12 mouse cellular contexts compared by ENCODE assay signal in the genomic region with DNA sequence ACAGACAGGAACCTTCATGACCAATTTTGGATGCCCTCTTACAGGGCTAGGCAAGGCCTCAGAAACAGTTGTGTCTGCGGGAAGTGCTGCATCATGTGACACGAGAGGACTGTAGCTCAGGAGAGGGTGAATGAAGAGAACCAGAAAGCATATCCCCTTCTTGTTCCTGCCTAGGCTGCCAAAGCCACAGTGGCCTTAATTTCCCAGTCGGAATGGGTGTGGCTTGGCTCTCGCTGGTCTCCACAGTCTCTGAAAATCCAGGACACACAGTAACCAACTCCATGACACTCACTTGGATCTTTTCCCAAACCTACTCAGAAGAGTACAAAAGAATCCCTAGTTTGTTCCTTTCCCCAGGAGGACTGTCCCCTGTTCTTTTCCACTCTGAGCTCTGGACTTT. TPM values are rescaled to one million over a fixed set of nuclear protein-coding genes. Genes with fewer than 3 reads are reported as not detected.
A peak's percentile ranks its signal among the peaks of the same experiment; 100 is the strongest.
DNase-seq lines count a peak whose midpoint lies in the region; ATAC-seq lines count a peak whose summit lies in the region.
"Had no signal": no experiment of that assay in that cellular context is flagged by ENCODE, and none has a peak within 500 bp of the region (broad histone marks: within the 10 kb centered on the region; RNA-seq: fewer than 3 reads in every experiment).

No protein-coding gene starts in this region.

- H3K9me3 ChIP-seq in forebrain, embryonic 14.5 days (replicated peaks; ENCODE audit: control insufficient read depth, low read length) = no peaks in the 10 kb centered on the region
- H3K9me3 ChIP-seq in forebrain, embryonic 10.5 days = no peaks in the 10 kb centered on the region
- H3K9me3 ChIP-seq: embryonic facial prominence, embryonic 12.5 days; lung, embryonic 15.5 days had no signal

- no peak for ATAC-seq in forebrain, embryonic 14.5 days
- ATAC-seq: CD4-positive, CD25-positive, alpha-beta regulatory T cell, adult 4 months had no signal

- H3K27ac ChIP-seq in forebrain, embryonic 14.5 days (ENCODE audit: low read depth, low read length) = no peak overlapping the region
- H3K27ac ChIP-seq in forebrain, embryonic 10.5 days = no peak overlapping the region
- H3K27ac ChIP-seq: embryonic facial prominence, embryonic 12.5 days; lung, embryonic 15.5 days had no signal

- WGBS in forebrain, embryonic 14.5 days = 52% methylated on average over 4 of the region's 4 CpGs
- WGBS in forebrain, embryonic 10.5 days = 69% methylated on average over 4 of the region's 4 CpGs

- H3K27me3 ChIP-seq in forebrain, embryonic 14.5 days (replicated peaks; ENCODE audit: control insufficient read depth, insufficient read depth, low read length) = no peaks in the 10 kb centered on the region
- H3K27me3 ChIP-seq in forebrain, embryonic 10.5 days (ENCODE audit: poor library complexity, severe bottlenecking) = no peaks in the 10 kb centered on the region
- H3K27me3 ChIP-seq: embryonic facial prominence, embryonic 12.5 days; lung, embryonic 15.5 days had no signal

- no peaks in the 10 kb centered on the region for H3K36me3 ChIP-seq in forebrain, embryonic 14.5 days (ENCODE audit: control insufficient read depth, insufficient read depth, low read length)
- H3K36me3 ChIP-seq in forebrain, embryonic 10.5 days (replicated peaks) = no peaks in the 10 kb centered on the region
- H3K36me3 ChIP-seq: embryonic facial prominence, embryonic 12.5 days; lung, embryonic 15.5 days had no signal

- no peaks in the 10 kb centered on the region for H3K4me1 ChIP-seq in forebrain, embryonic 14.5 days (ENCODE audit: control insufficient read depth, insufficient read depth, low read length)
- H3K4me1 ChIP-seq in forebrain, embryonic 10.5 days = no peaks in the 10 kb centered on the region
- H3K4me1 ChIP-seq: embryonic facial prominence, embryonic 12.5 days; lung, embryonic 15.5 days had no signal

- H3K4me3 ChIP-seq in forebrain, embryonic 14.5 days (ENCODE audit: low read depth, low read length) = no peak overlapping the region
- no peak overlapping the region for H3K4me3 ChIP-seq in forebrain, embryonic 10.5 days
- H3K4me3 ChIP-seq: embryonic facial prominence, embryonic 12.5 days; lung, embryonic 15.5 days had no signal

- intact Hi-C loops in left cerebral cortex, postnatal 10 days (cut with DNase I) = loop anchor here (10.0 kb wide), 3 partner anchors 46 to 496 kb away; a partner anchor contains a TSS
- intact Hi-C loops in left cerebral cortex, postnatal 36 days (cut with DNase I) = loop anchor here (10.0 kb wide), 2 partner anchors 46 to 496 kb away; a partner anchor contains a TSS

- H3K4me2 ChIP-seq in forebrain, embryonic 14.5 days (ENCODE audit: low read length) = no peak overlapping the region
- H3K4me2 ChIP-seq: embryonic facial prominence, embryonic 12.5 days; lung, embryonic 15.5 days had no signal

- no peak overlapping the region for H3K9ac ChIP-seq in forebrain, embryonic 14.5 days (ENCODE audit: low read length)
- H3K9ac ChIP-seq: embryonic facial prominence, embryonic 12.5 days; lung, embryonic 15.5 days had no signal

- peak; percentile 59 for DNase-seq in forebrain, embryonic 14.5 days (ENCODE audit: low spot score)
- DNase-seq in forebrain, embryonic 10.5 days (ENCODE audit: extremely low spot score, low spot score) = no peak
- DNase-seq in left cerebral cortex, postnatal 10 days (ENCODE audit: extremely low spot score in 1 of 2, low spot score in 2 of 2) = peak; percentile 40 to 61
- DNase-seq in left cerebral cortex, postnatal 36 days (ENCODE audit: low spot score in 2 of 2) = no peak
- DNase-seq in adrenal gland, postnatal 14 days = peak; percentile 50
- DNase-seq in kidney, adult 9 months = peak; percentile 93
- DNase-seq in thymus, postnatal 10 days (ENCODE audit: low spot score in 2 of 2) = no peak
- DNase-seq in liver = no peak

RNA-seq across cellular contexts. Expression of a gene that starts 10.7 kb away (rescaled TPM):
- 2.0 and 2.7 TPM in 2 replicates for polyA plus RNA-seq in forebrain, embryonic 14.5 days (2014; fragmentation: Nextera tagmentation; extraction: Ambion mirVana)
- 0.71 and 1.8 TPM in 2 replicates for polyA plus RNA-seq in forebrain, embryonic 10.5 days (2016; fragmentation: Nextera tagmentation; extraction: Ambion mirVana)
- total RNA-seq in left cerebral cortex, postnatal 10 days (2021) = 1 to 10 TPM; 6.2 to 7.3 TPM
- total RNA-seq in left cerebral cortex, postnatal 36 days (2021) = 1 to 10 TPM; 6.5 to 9.3 TPM
- total RNA-seq in adrenal gland, postnatal 14 days (2021) = 1.0 and 1.1 TPM in 2 replicates
- total RNA-seq: neutrophil, adult 5-6 weeks had no signal
- polyA plus RNA-seq: CD4-positive, CD25-positive, alpha-beta regulatory T cell, adult 4 months had no signal

RNA-seq across cellular contexts. Expression of a gene that starts 10.8 kb away (rescaled TPM):
- polyA plus RNA-seq in forebrain, embryonic 14.5 days (2014; fragmentation: Nextera tagmentation; extraction: Ambion mirVana) = 37.0 and 40.7 TPM in 2 replicates
- polyA plus RNA-seq in forebrain, embryonic 10.5 days (2016; fragmentation: Nextera tagmentation; extraction: Ambion mirVana) = 64.7 and 65.6 TPM in 2 replicates
- 10 to 100 TPM; 17.2 to 18.8 TPM for total RNA-seq in left cerebral cortex, postnatal 10 days (2021)
- total RNA-seq in left cerebral cortex, postnatal 36 days (2021) = 10 to 100 TPM; 18.5 to 20.6 TPM
- total RNA-seq in adrenal gland, postnatal 14 days (2021) = 23.5 and 25.0 TPM in 2 replicates

RNA-seq across cellular contexts. Expression of a gene that starts 18.3 kb away (rescaled TPM):
- 84.8 and 89.1 TPM in 2 replicates for polyA plus RNA-seq in forebrain, embryonic 14.5 days (2014; fragmentation: Nextera tagmentation; extraction: Ambion mirVana)
- 125 and 129 TPM in 2 replicates for polyA plus RNA-seq in forebrain, embryonic 10.5 days (2016; fragmentation: Nextera tagmentation; extraction: Ambion mirVana)
- 10 to 100 TPM; 43.7 to 53.2 TPM for total RNA-seq in left cerebral cortex, postnatal 10 days (2021)
- total RNA-seq in left cerebral cortex, postnatal 36 days (2021) = 10 to 100 TPM; 59.0 to 64.6 TPM
- 186 and 213 TPM in 2 replicates for total RNA-seq in adrenal gland, postnatal 14 days (2021)

RNA-seq across cellular contexts. Expression of a gene that starts 24.8 kb away (rescaled TPM):
- 24.9 and 30.5 TPM in 2 replicates for polyA plus RNA-seq in forebrain, embryonic 14.5 days (2014; fragmentation: Nextera tagmentation; extraction: Ambion mirVana)
- 48.3 and 50.0 TPM in 2 replicates for polyA plus RNA-seq in forebrain, embryonic 10.5 days (2016; fragmentation: Nextera tagmentation; extraction: Ambion mirVana)
- 10 to 100 TPM; 32.7 to 36.5 TPM for total RNA-seq in left cerebral cortex, postnatal 10 days (2021)
- total RNA-seq in left cerebral cortex, postnatal 36 days (2021) = 10 to 100 TPM; 17.3 to 19.6 TPM
- total RNA-seq in adrenal gland, postnatal 14 days (2021) = 8.6 and 20.7 TPM in 2 replicates

RNA-seq across cellular contexts. Expression of a gene that starts 50.8 kb away (rescaled TPM):
- polyA plus RNA-seq in forebrain, embryonic 14.5 days (2014; fragmentation: Nextera tagmentation; extraction: Ambion mirVana) = 18.8 and 22.9 TPM in 2 replicates
- 16.0 and 17.7 TPM in 2 replicates for polyA plus RNA-seq in forebrain, embryonic 10.5 days (2016; fragmentation: Nextera tagmentation; extraction: Ambion mirVana)
- 10 to 100 TPM; 16.3 to 17.0 TPM for total RNA-seq in left cerebral cortex, postnatal 10 days (2021)
- total RNA-seq in left cerebral cortex, postnatal 36 days (2021) = 10 to 100 TPM; 16.3 to 22.7 TPM
- total RNA-seq in adrenal gland, postnatal 14 days (2021) = 16.7 and 18.7 TPM in 2 replicates

Comparison
In these comparisons a context has a peak if more than half of its experiments do, and no peak if none do; other contexts are left out.
1. DNase-seq: peak in forebrain, embryonic 14.5 days (single experiment), left cerebral cortex, postnatal 10 days (2 of 2), adrenal gland, postnatal 14 days (single experiment) and kidney, adult 9 months (single experiment); none in forebrain, embryonic 10.5 days (single experiment), left cerebral cortex, postnatal 36 days (0 of 2), thymus, postnatal 10 days (0 of 2) and liver (single experiment).